Mouse (Mus musculus) erythroblast, embryonic 14.5 days (primary cell): ENCODE results near the gene Fto.

Source experiments
- GATA1 ChIP-seq: IDR thresholded peaks from 2 replicates; pipeline ENCODE4 v1.6.1; 2012; ENCODE audit warnings: low read length, inconsistent platforms, mixed read lengths
- TAL1 ChIP-seq: IDR thresholded peaks from 3 replicates; pipeline ENCODE4 v1.6.1; 2012; ENCODE audit warnings: low read length, inconsistent platforms, mixed read lengths

DNA sequence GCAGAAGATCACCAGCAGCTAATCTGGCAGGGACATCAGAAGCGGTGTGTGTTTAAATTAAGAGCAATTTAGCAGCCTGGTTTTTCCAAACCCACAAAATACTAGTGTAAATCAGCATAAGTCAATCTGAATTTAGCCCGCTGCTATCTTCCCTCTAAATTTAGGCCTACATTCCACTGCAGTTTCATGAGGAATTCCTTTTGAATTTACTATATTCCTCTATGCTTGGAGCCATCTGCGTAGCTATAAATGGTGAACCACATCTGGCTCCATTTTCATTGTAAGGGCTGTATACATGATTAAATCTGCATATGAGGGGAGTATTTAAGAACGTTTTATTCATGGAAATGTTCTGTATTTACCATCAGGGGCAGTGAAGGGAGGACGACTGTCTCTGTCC, 30.7 kb upstream of the Fto start:
- TF ChIP-seq GATA1: no peak
- TF ChIP-seq TAL1: no peak
